Mouse (Mus musculus) liver, postnatal 0 days (tissue): ENCODE measurements at regions not wholly inside any gene's neighbourhood (a gene's known extent, or its start where the extent isn't known, plus 50 kb on each side); places are given as distances from the start of the nearest gene placed in this dataset.

ENCODE experiments used
- CTCF ChIP-seq: sonication (generic); IDR thresholded peaks from 2 replicates; pipeline ENCODE4 v1.5.1; 2016; ENCODE audit warnings: antibody characterized with exemption, low read depth
- EP300 ChIP-seq: IDR thresholded peaks from 2 replicates; pipeline ENCODE4 v1.6.1; 2016; ENCODE audit warnings: antibody characterized with exemption, low read depth, mild to moderate bottlenecking

- TF ChIP-seq CTCF (no peak), EP300 (no peak)
These were observed 213.5 kb upstream of the Bcor start for GRCm38 (mm10) chrX:12373670-12374069.
